Mouse (Mus musculus): ENCODE data around the gene Sestd1. TPM values are rescaled to one million over a fixed set of nuclear protein-coding genes. Genes with fewer than 3 reads are reported as not detected.

Sestd1 gene
- polyA plus RNA-seq, 1 experiment from 2014 or later, result 27.9 TPM

- ATAC-seq (ENCODE audit: insufficient read depth) (peak; percentile 45; the same call in 1 of the 2 replicates), DNase-seq (peak; percentile 41)
- Histone ChIP-seq H3K4me2 (peak overlapping the region; percentile 29), H3K36me3 (ENCODE audit: insufficient read depth) (no peaks in the 10 kb centered on the region), H3K4me1 (ENCODE audit: insufficient read depth) (peaks cover 8% of the 10 kb centered on the region; the same call in 1 of the 2 replicates), H3K4me3 (ENCODE audit: low read depth, low read length) (no peak overlapping the region), H3K27ac (ENCODE audit: low read depth) (0 out of 2 replicates have a peak overlapping the region, but pooled peaks have one; percentile 2), H3K27me3 (ENCODE audit: insufficient read depth, low read length) (no peaks in the 10 kb centered on the region), H3K9ac (no peak overlapping the region), H3K9me3 (ENCODE audit: low read depth, low read length) (no peaks in the 10 kb centered on the region)
- TF ChIP-seq CTCF (IDR thresholded peaks at IDR 0.05; ENCODE audit: low read depth), result no peak
- WGBS, result 23% methylated on average over 10 of the region's 10 CpGs
These were observed 104.0 kb downstream of the Sestd1 start for GRCm38 (mm10) chr2:77176413-77176812.

- Histone ChIP-seq H3K36me3 (ENCODE audit: insufficient read depth) (no peaks in the 10 kb centered on the region), H3K4me3 (ENCODE audit: low read depth, low read length) (no peak overlapping the region), H3K27me3 (ENCODE audit: insufficient read depth, low read length) (no peaks in the 10 kb centered on the region), H3K27ac (ENCODE audit: low read depth) (no peak overlapping the region), H3K9me3 (ENCODE audit: low read depth, low read length) (no peaks in the 10 kb centered on the region), H3K9ac (no peak overlapping the region), H3K4me2 (no peak overlapping the region), H3K4me1 (ENCODE audit: insufficient read depth) (peaks cover 8% of the 10 kb centered on the region; the same call in 1 of the 2 replicates)
- no peak for DNase-seq
- WGBS, result 45% methylated on average over 7 of the region's 7 CpGs
- ATAC-seq (ENCODE audit: insufficient read depth), result no peak
- no peak for TF ChIP-seq CTCF (IDR thresholded peaks at IDR 0.05; ENCODE audit: low read depth)
These were observed 105.0 kb downstream of the Sestd1 start for GRCm38 (mm10) chr2:77175411-77175810.

- Histone ChIP-seq H3K4me1 (ENCODE audit: insufficient read depth) (peaks cover 8% of the 10 kb centered on the region; the same call in 1 of the 2 replicates), H3K9ac (no peak overlapping the region), H3K4me2 (no peak overlapping the region), H3K27ac (ENCODE audit: low read depth) (no peak overlapping the region), H3K36me3 (ENCODE audit: insufficient read depth) (no peaks in the 10 kb centered on the region), H3K4me3 (ENCODE audit: low read depth, low read length) (no peak overlapping the region), H3K9me3 (ENCODE audit: low read depth, low read length) (no peaks in the 10 kb centered on the region), H3K27me3 (ENCODE audit: insufficient read depth, low read length) (no peaks in the 10 kb centered on the region)
- ATAC-seq (ENCODE audit: insufficient read depth) (no peak), DNase-seq (peak; percentile 81)
- TF ChIP-seq CTCF (IDR thresholded peaks at IDR 0.05; ENCODE audit: low read depth), result no peak
- WGBS, result 34% methylated on average over 2 of the region's 2 CpGs
These were observed 106.1 kb downstream of the Sestd1 start for GRCm38 (mm10) chr2:77174313-77174712.

- H3K9ac ChIP-seq, result no peak overlapping the region
- DNase-seq (no peak), ATAC-seq (ENCODE audit: insufficient read depth) (no peak)
- 63% methylated on average over 6 of the region's 6 CpGs for WGBS
- no peak overlapping the region for H3K27ac ChIP-seq (ENCODE audit: low read depth)
- no peak overlapping the region for H3K4me2 ChIP-seq
- no peak overlapping the region for H3K4me3 ChIP-seq (ENCODE audit: low read depth, low read length)
- H3K36me3 ChIP-seq (ENCODE audit: insufficient read depth), result no peaks in the 10 kb centered on the region
- peaks cover 10% of the 10 kb centered on the region; the same call in 1 of the 2 replicates for H3K4me1 ChIP-seq (ENCODE audit: insufficient read depth)
- H3K9me3 ChIP-seq (ENCODE audit: low read depth, low read length), result no peaks in the 10 kb centered on the region
- no peaks in the 10 kb centered on the region for H3K27me3 ChIP-seq (ENCODE audit: insufficient read depth, low read length)
- TF ChIP-seq CTCF (IDR thresholded peaks at IDR 0.05; ENCODE audit: low read depth), result no peak
These were observed 106.6 kb downstream of the Sestd1 start for GRCm38 (mm10) chr2:77173821-77174220.

GRCm38 (mm10) chr2:77173366-77173765 is 107.0 kb downstream of the Sestd1 start:
- Histone ChIP-seq H3K4me3 (ENCODE audit: low read depth, low read length) (no peak overlapping the region), H3K4me2 (no peak overlapping the region), H3K9ac (no peak overlapping the region), H3K9me3 (ENCODE audit: low read depth, low read length) (no peaks in the 10 kb centered on the region), H3K27ac (ENCODE audit: low read depth) (no peak overlapping the region), H3K4me1 (ENCODE audit: insufficient read depth) (peaks cover 11% of the 10 kb centered on the region; the same call in 1 of the 2 replicates), H3K27me3 (ENCODE audit: insufficient read depth, low read length) (no peaks in the 10 kb centered on the region), H3K36me3 (ENCODE audit: insufficient read depth) (no peaks in the 10 kb centered on the region)
- DNase-seq, result no peak
- no peak for TF ChIP-seq CTCF (IDR thresholded peaks at IDR 0.05; ENCODE audit: low read depth)
- ATAC-seq (ENCODE audit: insufficient read depth), result no peak
- WGBS, result 39% methylated on average over 6 of the region's 6 CpGs

GRCm38 (mm10) chr2:77172241-77172671 is 108.1 kb downstream of the Sestd1 start:
- H3K4me3 ChIP-seq (ENCODE audit: low read depth, low read length), result no peak overlapping the region; the same call in 1 of the 2 replicates
- TF ChIP-seq CTCF (IDR thresholded peaks at IDR 0.05; ENCODE audit: low read depth), result no peak
- H3K9me3 ChIP-seq (ENCODE audit: low read depth, low read length), result no peaks in the 10 kb centered on the region
- H3K4me2 ChIP-seq, result peak overlapping the region; percentile 88
- peak overlapping the region; percentile 30; the same call in 1 of the 2 replicates for H3K9ac ChIP-seq
- 31% methylated on average over 10 of the region's 10 CpGs for WGBS
- ATAC-seq (ENCODE audit: insufficient read depth) (no peak), DNase-seq (peak; percentile 49)
- no peaks in the 10 kb centered on the region for H3K27me3 ChIP-seq (ENCODE audit: insufficient read depth, low read length)
- no peaks in the 10 kb centered on the region for H3K36me3 ChIP-seq (ENCODE audit: insufficient read depth)
- peaks cover 11% of the 10 kb centered on the region; the same call in 1 of the 2 replicates for H3K4me1 ChIP-seq (ENCODE audit: insufficient read depth)
- H3K27ac ChIP-seq (ENCODE audit: low read depth), result peak overlapping the region; percentile 73; the same call in 1 of the 2 replicates

GRCm38 (mm10) chr2:77171444-77172240 is 108.8 kb downstream of the Sestd1 start:
- Histone ChIP-seq H3K4me1 (ENCODE audit: insufficient read depth) (peaks cover 11% of the 10 kb centered on the region; the same call in 1 of the 2 replicates), H3K4me2 (peak overlapping the region; percentile 88), H3K27me3 (ENCODE audit: insufficient read depth, low read length) (no peaks in the 10 kb centered on the region), H3K27ac (ENCODE audit: low read depth) (peak overlapping the region; percentile 73), H3K4me3 (ENCODE audit: low read depth, low read length) (peak overlapping the region; percentile 21), H3K9ac (peak overlapping the region; percentile 30), H3K9me3 (ENCODE audit: low read depth, low read length) (no peaks in the 10 kb centered on the region), H3K36me3 (ENCODE audit: insufficient read depth) (no peaks in the 10 kb centered on the region)
- DNase-seq, result peak; percentile 81
- no peak for TF ChIP-seq CTCF (IDR thresholded peaks at IDR 0.05; ENCODE audit: low read depth)
- 10% methylated on average over 23 of the region's 23 CpGs for WGBS
- peak; percentile 81 for ATAC-seq (ENCODE audit: insufficient read depth)

Measured in lung, embryonic 14.5 days (tissue).